Mouse (Mus musculus): ENCODE measurements around the gene Ccrl2. TPM values are rescaled to one million over a fixed set of nuclear protein-coding genes. Genes with fewer than 3 reads are reported as not detected.

The Ccrl2 gene
- polyA plus RNA-seq, 1 experiment from 2014 or later, result 0.93 TPM

DNA sequence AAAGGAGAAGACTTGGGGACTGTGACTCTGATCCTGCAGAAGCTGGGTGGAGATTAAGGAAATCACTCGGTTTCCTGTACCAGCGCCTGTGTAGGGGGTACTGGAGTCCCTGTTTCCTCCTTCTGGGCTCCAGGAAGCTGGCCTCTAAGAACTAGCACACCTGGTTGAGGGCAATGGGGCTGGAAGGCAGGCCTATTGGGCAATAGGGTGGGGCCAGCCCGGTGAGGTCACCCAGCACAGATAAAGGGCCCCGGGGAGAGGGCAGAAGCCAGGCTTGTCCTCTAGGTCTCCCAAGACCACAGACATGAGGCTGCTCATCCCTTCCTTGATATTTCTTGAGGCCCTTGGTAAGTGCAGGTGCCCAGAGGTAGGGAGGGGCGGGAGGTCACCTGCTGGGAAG, 38.3 kb downstream of the Ccrl2 start, which contains the start of gene Ltf:
TSS of gene Ltf (plus strand) at position 250 of the 400 bp plus-strand sequence.
- Histone ChIP-seq H3K4me1 (no peaks in the 10 kb centered on the region), H3K4me3 (no peak within 1 kb of the TSS), H3K27ac (no peak within 1 kb of the TSS), H3K4me2 (replicated peaks) (no peak within 1 kb of the TSS), H3K9me3 (no peaks in the 10 kb centered on the region), H3K27me3 (no peaks in the 10 kb centered on the region), H3K36me3 (no peaks in the 10 kb centered on the region), H3K9ac (no peak within 1 kb of the TSS)
- no peak for ATAC-seq (ENCODE audit: insufficient number of reproducible peaks, insufficient read depth, low FRiP score, low TSS enrichment)
- WGBS, result 81% methylated on average over 5 of the region's 5 CpGs

DNA sequence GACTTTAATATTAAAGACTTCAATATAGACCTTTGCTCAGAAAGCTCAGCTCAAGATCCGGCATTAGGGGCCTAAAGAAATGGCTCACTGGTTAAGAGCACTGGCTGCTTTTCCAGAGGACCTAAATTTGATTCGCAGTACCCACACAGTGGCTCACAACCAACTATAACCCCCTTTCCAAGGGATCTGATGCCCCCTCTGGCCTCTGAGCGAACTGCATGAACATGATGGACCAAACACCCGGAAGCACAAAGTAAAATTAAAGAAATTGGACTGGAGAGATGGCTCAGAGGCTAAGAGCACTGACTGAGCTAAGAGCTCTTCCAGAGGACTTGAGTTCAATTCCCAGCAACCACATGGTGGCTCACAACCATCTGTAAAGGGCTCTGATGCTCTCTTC, 41.7 kb downstream of the Ccrl2 start:
- H3K27me3 ChIP-seq, result no peaks in the 10 kb centered on the region
- ATAC-seq (ENCODE audit: insufficient number of reproducible peaks, insufficient read depth, low FRiP score, low TSS enrichment), result no peak
- no peak overlapping the region for H3K27ac ChIP-seq
- H3K9ac ChIP-seq, result no peak overlapping the region
- H3K4me3 ChIP-seq, result no peak overlapping the region
- H3K9me3 ChIP-seq, result no peaks in the 10 kb centered on the region
- H3K36me3 ChIP-seq, result no peaks in the 10 kb centered on the region
- no peak overlapping the region for H3K4me2 ChIP-seq (replicated peaks)
- 84% methylated on average over 4 of the region's 4 CpGs for WGBS
- H3K4me1 ChIP-seq, result no peaks in the 10 kb centered on the region

DNA sequence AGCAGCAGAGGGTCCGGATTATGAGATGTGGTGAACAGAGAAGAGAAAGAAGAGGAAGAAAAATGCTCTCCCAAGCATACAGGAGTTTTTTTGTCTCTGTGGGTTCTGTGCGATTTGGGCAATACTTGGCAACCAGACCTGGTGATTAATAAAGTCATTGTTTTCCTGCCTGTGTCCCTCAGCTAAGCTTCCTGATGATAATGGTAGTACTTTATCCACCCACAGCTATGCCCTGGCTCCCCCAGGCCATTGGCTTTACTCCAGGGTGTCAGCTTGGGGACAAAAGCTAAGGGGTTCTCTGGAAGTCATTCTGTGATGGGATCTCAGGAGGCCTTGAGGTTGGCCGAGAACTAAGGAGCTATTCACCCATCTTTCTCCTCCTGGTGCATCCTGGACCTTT, 45.3 kb downstream of the Ccrl2 start:
- WGBS, result 59% methylated on average over 3 of the region's 3 CpGs
- no peaks in the 10 kb centered on the region for H3K4me1 ChIP-seq
- no peak overlapping the region for H3K4me2 ChIP-seq (replicated peaks)
- H3K4me3 ChIP-seq, result no peak overlapping the region
- H3K27ac ChIP-seq, result no peak overlapping the region
- H3K27me3 ChIP-seq, result no peaks in the 10 kb centered on the region
- no peak overlapping the region for H3K9ac ChIP-seq
- ATAC-seq (ENCODE audit: insufficient number of reproducible peaks, insufficient read depth, low FRiP score, low TSS enrichment), result no peak
- no peaks in the 10 kb centered on the region for H3K9me3 ChIP-seq
- no peaks in the 10 kb centered on the region for H3K36me3 ChIP-seq

DNA sequence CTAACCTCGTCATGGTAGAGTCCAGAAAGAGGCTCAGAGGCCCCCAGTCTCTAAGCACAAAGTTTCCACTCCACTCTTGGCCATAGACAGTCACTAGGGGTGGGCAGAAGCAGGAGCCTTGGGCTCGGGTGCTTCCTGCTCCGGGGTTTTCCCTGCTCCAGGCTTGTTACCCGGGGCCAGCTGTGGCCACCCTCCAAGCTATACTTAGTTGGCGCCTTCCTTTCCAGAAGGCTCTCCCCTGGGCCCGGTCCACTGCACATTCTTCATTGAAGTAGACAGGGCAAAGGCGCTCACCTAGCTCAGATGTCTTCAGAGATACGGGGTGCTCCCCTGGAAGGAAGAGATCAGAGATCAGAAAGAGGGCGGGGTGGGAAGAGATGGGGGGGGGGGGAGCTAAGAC, 45.8 kb downstream of the Ccrl2 start:
- Histone ChIP-seq H3K27ac (no peak overlapping the region), H3K4me2 (replicated peaks) (no peak overlapping the region), H3K4me3 (no peak overlapping the region), H3K27me3 (no peaks in the 10 kb centered on the region), H3K9ac (no peak overlapping the region), H3K36me3 (no peaks in the 10 kb centered on the region), H3K9me3 (no peaks in the 10 kb centered on the region), H3K4me1 (no peaks in the 10 kb centered on the region)
- no peak for ATAC-seq (ENCODE audit: insufficient number of reproducible peaks, insufficient read depth, low FRiP score, low TSS enrichment)
- 80% methylated on average over 9 of the region's 9 CpGs for WGBS

DNA sequence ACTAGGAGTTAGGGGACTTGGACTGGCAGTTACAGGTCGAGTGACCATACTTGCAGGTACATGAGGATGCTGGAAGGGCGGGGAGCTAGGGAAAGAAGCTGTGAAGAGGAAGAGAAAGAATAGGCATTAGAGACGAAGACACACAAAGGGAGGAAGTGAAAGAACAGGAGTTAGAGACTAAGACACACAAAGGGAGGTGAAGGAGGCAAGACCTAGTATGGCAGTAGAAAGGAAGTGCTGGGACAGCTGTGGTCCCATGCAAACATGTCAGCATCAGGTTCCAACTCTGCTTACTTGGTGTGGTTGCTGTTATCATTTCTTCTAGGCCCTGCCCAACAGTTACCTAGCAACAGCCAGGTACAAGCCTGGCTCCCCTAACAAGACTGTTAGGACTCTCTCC, 47.6 kb downstream of the Ccrl2 start:
- Histone ChIP-seq H3K4me2 (replicated peaks) (no peak overlapping the region), H3K27ac (no peak overlapping the region), H3K9me3 (no peaks in the 10 kb centered on the region), H3K36me3 (no peaks in the 10 kb centered on the region), H3K27me3 (no peaks in the 10 kb centered on the region), H3K4me3 (no peak overlapping the region), H3K4me1 (no peaks in the 10 kb centered on the region), H3K9ac (no peak overlapping the region)
- ATAC-seq (ENCODE audit: insufficient number of reproducible peaks, insufficient read depth, low FRiP score, low TSS enrichment), result no peak
- WGBS, result 74% methylated on average over 3 of the region's 3 CpGs

DNA sequence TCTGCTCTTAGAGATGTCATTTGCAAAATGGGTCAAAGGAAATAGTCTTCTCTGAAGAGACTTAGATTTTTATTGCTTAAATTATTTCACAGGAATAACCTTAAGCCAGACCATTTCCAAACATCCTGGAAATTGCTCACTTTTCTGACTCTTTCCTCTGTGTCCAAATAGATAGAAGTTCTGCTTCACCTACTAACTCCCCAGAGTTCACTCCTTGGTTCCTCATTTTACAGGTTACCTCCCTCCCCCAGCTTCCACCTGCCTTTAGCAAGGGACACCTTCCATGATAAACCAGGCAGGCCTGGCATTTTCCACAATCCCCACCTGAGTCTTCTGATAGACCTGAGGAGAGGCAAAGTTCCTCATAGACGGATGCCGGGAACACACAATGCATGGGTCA, 50.8 kb downstream of the Ccrl2 start:
- no peak for ATAC-seq (ENCODE audit: insufficient number of reproducible peaks, insufficient read depth, low FRiP score, low TSS enrichment)
- 90% methylated on average over 2 of the region's 2 CpGs for WGBS
- Histone ChIP-seq H3K4me2 (replicated peaks) (no peak overlapping the region), H3K9me3 (no peaks in the 10 kb centered on the region), H3K9ac (no peak overlapping the region), H3K4me1 (no peaks in the 10 kb centered on the region), H3K27me3 (no peaks in the 10 kb centered on the region), H3K27ac (no peak overlapping the region), H3K36me3 (no peaks in the 10 kb centered on the region), H3K4me3 (no peak overlapping the region)

Other genes starting within 250 kb of the Ccrl2 start
- gene Prss44, start 243.5 kb downstream of the Ccrl2 start, polyA plus RNA-seq (2016; fragmentation: Nextera tagmentation; extraction: Ambion mirVana), result not detected in 2 replicates
- gene Prss43, start 230.8 kb downstream of the Ccrl2 start, polyA plus RNA-seq (2016; fragmentation: Nextera tagmentation; extraction: Ambion mirVana), result not detected in 2 replicates
- not detected in 2 replicates for gene Prss45, start 222.9 kb downstream of the Ccrl2 start, polyA plus RNA-seq (2016; fragmentation: Nextera tagmentation; extraction: Ambion mirVana)
- not detected in 2 replicates for gene Prss46, start 213.0 kb downstream of the Ccrl2 start, polyA plus RNA-seq (2016; fragmentation: Nextera tagmentation; extraction: Ambion mirVana)
- 0.15 and 0.50 TPM in 2 replicates for gene Prss50, start 199.6 kb downstream of the Ccrl2 start, polyA plus RNA-seq (2016; fragmentation: Nextera tagmentation; extraction: Ambion mirVana)
- 2.1 and 2.2 TPM in 2 replicates for gene Als2cl, start 177.6 kb downstream of the Ccrl2 start, polyA plus RNA-seq (2016; fragmentation: Nextera tagmentation; extraction: Ambion mirVana)
- 0.96 and 1.3 TPM in 2 replicates for gene Tmie, start 177.4 kb downstream of the Ccrl2 start, polyA plus RNA-seq (2016; fragmentation: Nextera tagmentation; extraction: Ambion mirVana)
- not detected in 2 replicates for gene Fam240a, start 140.7 kb downstream of the Ccrl2 start, polyA plus RNA-seq (2016; fragmentation: Nextera tagmentation; extraction: Ambion mirVana)
- not detected in 2 replicates for gene Tdgf1, start 111.4 kb downstream of the Ccrl2 start, polyA plus RNA-seq (2016; fragmentation: Nextera tagmentation; extraction: Ambion mirVana)
- gene Lrrc2, start 106.0 kb downstream of the Ccrl2 start, polyA plus RNA-seq (2016; fragmentation: Nextera tagmentation; extraction: Ambion mirVana), result 0.15 TPM in 1 of 2 replicates, not detected in the other
- gene Rtp3, start 66.9 kb downstream of the Ccrl2 start, polyA plus RNA-seq (2016; fragmentation: Nextera tagmentation; extraction: Ambion mirVana), result not detected in 2 replicates
- 1.3 and 4.5 TPM in 2 replicates for gene Ltf, start 38.2 kb downstream of the Ccrl2 start, polyA plus RNA-seq (2016; fragmentation: Nextera tagmentation; extraction: Ambion mirVana)
- 42.2 and 43.5 TPM in 2 replicates for gene Lrrfip2, start 60.1 kb upstream of the Ccrl2 start, polyA plus RNA-seq (2016; fragmentation: Nextera tagmentation; extraction: Ambion mirVana)
- 42.4 and 45.2 TPM in 2 replicates for gene Mlh1, start 214.3 kb upstream of the Ccrl2 start, polyA plus RNA-seq (2016; fragmentation: Nextera tagmentation; extraction: Ambion mirVana)
- gene Epm2aip1, start 214.4 kb upstream of the Ccrl2 start, polyA plus RNA-seq (2016; fragmentation: Nextera tagmentation; extraction: Ambion mirVana), result 41.1 and 43.0 TPM in 2 replicates